Mouse (Mus musculus) ES-Bruce4 (cell line): Measurements from ENCODE around the gene Glis3.

ENCODE experiments used
- CTCF ChIP-seq: IDR thresholded peaks from one replicate; pipeline ENCODE4 v1.8.1; 2011; ENCODE audit warnings: low read depth, low read length
- POLR2A ChIP-seq: IDR thresholded peaks from one replicate; pipeline ENCODE4 v1.8.1; 2011; ENCODE audit warnings: low read length; ENCODE audit not compliant: insufficient read depth

- TF ChIP-seq POLR2A (no peak), CTCF (no peak)
Observed at GRCm38 (mm10) chr19:28677045-28677727, 2.7 kb downstream of the Glis3 start.
